Mouse (Mus musculus): ENCODE measurements at regions not wholly inside any gene's neighbourhood (a gene's known extent, or its start where the extent isn't known, plus 50 kb on each side); places are given as distances from the start of the nearest gene placed in this dataset.

- DNase-seq (ENCODE audit: low spot score in 2 of 2) = peak; percentile 67 to 82
Measured at GRCm38 (mm10) chr10:53435181-53435874, 55.6 kb upstream of the Cep85l start.

GRCm38 (mm10) chr10:53434376-53435171 is 54.8 kb upstream of the Cep85l start:
- DNase-seq (ENCODE audit: low spot score in 2 of 2) = no peak

DNA sequence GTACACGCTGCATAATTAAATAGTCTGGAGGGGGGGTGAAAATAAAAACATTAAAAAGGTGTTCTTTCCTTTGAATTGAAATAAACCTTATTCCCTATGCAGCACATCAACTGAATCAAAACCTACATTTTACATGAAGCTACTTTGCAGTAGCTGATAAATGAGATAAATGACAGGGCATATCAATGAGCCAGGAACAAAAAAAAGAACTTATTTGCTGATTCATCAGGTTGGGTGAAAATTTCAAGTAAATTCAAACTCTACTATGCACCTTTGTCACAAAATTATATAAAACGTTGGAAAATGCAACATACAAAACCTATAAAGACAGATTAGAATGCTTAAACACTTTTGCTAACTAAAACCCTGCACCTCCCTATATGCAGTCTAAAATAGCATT is 53.0 kb upstream of the Cep85l start:
- no peak for DNase-seq (ENCODE audit: low spot score in 2 of 2)

DNA sequence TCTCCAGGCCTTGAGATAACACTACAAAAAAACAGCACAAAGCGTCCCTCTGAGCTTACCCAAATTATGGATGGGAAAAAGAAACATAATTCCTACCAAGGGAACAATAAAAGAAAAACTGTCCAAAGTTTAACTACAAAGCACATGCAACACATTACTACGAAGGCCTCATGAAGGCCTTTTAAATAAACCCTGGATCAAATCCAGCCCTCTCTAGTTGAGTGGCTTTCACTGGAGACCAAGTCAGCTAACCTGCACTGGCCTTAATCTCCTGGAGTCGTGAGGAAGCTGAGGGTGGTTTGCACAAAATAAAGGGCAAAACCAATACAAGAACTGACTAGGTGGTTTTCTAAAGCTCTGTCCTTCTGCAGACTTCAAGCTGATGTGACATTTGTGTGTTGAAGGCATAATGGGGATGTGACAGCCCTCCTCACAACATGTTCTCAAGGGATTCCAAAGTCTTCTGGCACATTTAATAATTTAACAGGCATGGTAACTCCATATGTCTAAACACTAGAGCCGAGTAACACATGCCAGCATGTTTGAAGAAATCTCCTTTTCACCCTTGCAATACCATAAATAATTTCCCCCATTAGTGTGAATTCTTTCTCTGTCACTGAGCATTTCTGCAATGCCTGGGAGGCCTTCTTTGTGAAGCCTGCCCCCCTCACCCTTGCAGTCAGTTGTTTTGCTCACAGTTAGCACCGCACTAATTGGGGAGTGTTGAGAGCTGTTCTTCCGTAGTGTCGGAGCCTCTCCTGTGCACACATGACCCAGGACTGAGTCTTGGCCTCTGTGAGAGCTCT is 50.0 kb upstream of the Cep85l start:
- no peak for DNase-seq (ENCODE audit: low spot score in 2 of 2)

Data from gastrocnemius, postnatal 4 days (tissue).